Mouse (Mus musculus): Measurements from ENCODE around the gene Ccdc30. TPM values are rescaled to one million over a fixed set of nuclear protein-coding genes. Genes with fewer than 3 reads are reported as not detected.
A peak's percentile ranks its signal among the peaks of the same experiment; 100 is the strongest.

Gene Ccdc30
- polyA plus RNA-seq, 1 experiment = 206 TPM

- Histone ChIP-seq H3K27ac (ENCODE audit: control insufficient read depth, insufficient read depth, low read depth, low read length) (no peak overlapping the region), H3K36me3 (ENCODE audit: control insufficient read depth, insufficient read depth, low read length) (peaks cover 2% of the 10 kb centered on the region; the same call in 1 of the 2 replicates)
- TF ChIP-seq CTCF (IDR thresholded peaks at IDR 0.05; ENCODE audit: control insufficient read depth, insufficient read depth, insufficient replicate concordance, low read depth, low read length) (no peak), POLR2A (IDR thresholded peaks at IDR 0.05; ENCODE audit: control insufficient read depth, low read depth, low read length) (no peak)
Observed at GRCm38 (mm10) chr4:119345508-119345907, 69.8 kb downstream of the Ccdc30 start.

GRCm38 (mm10) chr4:119338861-119339361, 76.4 kb downstream of the Ccdc30 start:
- TF ChIP-seq CTCF (IDR thresholded peaks at IDR 0.05; ENCODE audit: control insufficient read depth, insufficient read depth, insufficient replicate concordance, low read depth, low read length) (peak; percentile 39; the same call in 1 of the 2 replicates), POLR2A (IDR thresholded peaks at IDR 0.05; ENCODE audit: control insufficient read depth, low read depth, low read length) (no peak)
- Histone ChIP-seq H3K4me1 (ENCODE audit: control insufficient read depth, insufficient read depth, low read length) (no peaks in the 10 kb centered on the region), H3K27me3 (ENCODE audit: control insufficient read depth, insufficient read depth, low read length) (no peaks in the 10 kb centered on the region), H3K27ac (ENCODE audit: control insufficient read depth, insufficient read depth, low read depth, low read length) (no peak overlapping the region), H3K36me3 (ENCODE audit: control insufficient read depth, insufficient read depth, low read length) (no peaks in the 10 kb centered on the region; the same call in 1 of the 2 replicates), H3K4me3 (ENCODE audit: control insufficient read depth, low read depth, low read length) (no peak overlapping the region)

More at GRCm38 (mm10) chr4:119345508-119345907, 69.8 kb downstream of the Ccdc30 start:
- H3K27me3 ChIP-seq (ENCODE audit: control insufficient read depth, insufficient read depth, low read length) = no peaks in the 10 kb centered on the region
- H3K4me3 ChIP-seq (ENCODE audit: control insufficient read depth, low read depth, low read length) = no peak overlapping the region
- no peaks in the 10 kb centered on the region for H3K4me1 ChIP-seq (ENCODE audit: control insufficient read depth, insufficient read depth, low read length)

GRCm38 (mm10) chr4:119338422-119338821, 76.9 kb downstream of the Ccdc30 start:
- no peaks in the 10 kb centered on the region for H3K27me3 ChIP-seq (ENCODE audit: control insufficient read depth, insufficient read depth, low read length)
- no peak overlapping the region for H3K27ac ChIP-seq (ENCODE audit: control insufficient read depth, insufficient read depth, low read depth, low read length)
- H3K4me1 ChIP-seq (ENCODE audit: control insufficient read depth, insufficient read depth, low read length) = no peaks in the 10 kb centered on the region
- no peak for TF ChIP-seq POLR2A (IDR thresholded peaks at IDR 0.05; ENCODE audit: control insufficient read depth, low read depth, low read length)
- TF ChIP-seq CTCF (IDR thresholded peaks at IDR 0.05; ENCODE audit: control insufficient read depth, insufficient read depth, insufficient replicate concordance, low read depth, low read length) = no peak
- H3K36me3 ChIP-seq (ENCODE audit: control insufficient read depth, insufficient read depth, low read length) = no peaks in the 10 kb centered on the region; the same call in 1 of the 2 replicates
- no peak overlapping the region for H3K4me3 ChIP-seq (ENCODE audit: control insufficient read depth, low read depth, low read length)

- TF ChIP-seq CTCF (IDR thresholded peaks at IDR 0.05; ENCODE audit: control insufficient read depth, insufficient read depth, insufficient replicate concordance, low read depth, low read length) (no peak), POLR2A (IDR thresholded peaks at IDR 0.05; ENCODE audit: control insufficient read depth, low read depth, low read length) (no peak)
- Histone ChIP-seq H3K4me1 (ENCODE audit: control insufficient read depth, insufficient read depth, low read length) (no peaks in the 10 kb centered on the region), H3K4me3 (ENCODE audit: control insufficient read depth, low read depth, low read length) (no peak overlapping the region), H3K36me3 (ENCODE audit: control insufficient read depth, insufficient read depth, low read length) (no peaks in the 10 kb centered on the region), H3K27ac (ENCODE audit: control insufficient read depth, insufficient read depth, low read depth, low read length) (no peak overlapping the region), H3K27me3 (ENCODE audit: control insufficient read depth, insufficient read depth, low read length) (no peaks in the 10 kb centered on the region)
Observed at GRCm38 (mm10) chr4:119333487-119333886, 81.8 kb downstream of the Ccdc30 start.

GRCm38 (mm10) chr4:119320896-119321550, 94.3 kb downstream of the Ccdc30 start:
- Histone ChIP-seq H3K36me3 (ENCODE audit: control insufficient read depth, insufficient read depth, low read length) (no peaks in the 10 kb centered on the region), H3K4me3 (ENCODE audit: control insufficient read depth, low read depth, low read length) (peak overlapping the region; percentile 92)
- TF ChIP-seq POLR2A (IDR thresholded peaks at IDR 0.05; ENCODE audit: control insufficient read depth, low read depth, low read length) (no peak), CTCF (IDR thresholded peaks at IDR 0.05; ENCODE audit: control insufficient read depth, insufficient read depth, insufficient replicate concordance, low read depth, low read length) (no peak)

GRCm38 (mm10) chr4:119320131-119320830, 95.0 kb downstream of the Ccdc30 start, which contains the start of gene Ppih:
Gene Ppih, minus strand, starts transcription at chr4:119320546.
- Histone ChIP-seq H3K4me3 (ENCODE audit: control insufficient read depth, low read depth, low read length) (peak within 1 kb of the TSS; percentile 92), H3K27me3 (ENCODE audit: control insufficient read depth, insufficient read depth, low read length) (no peaks in the 10 kb centered on the region), H3K4me1 (ENCODE audit: control insufficient read depth, insufficient read depth, low read length) (peaks cover 7% of the 10 kb centered on the region), H3K36me3 (ENCODE audit: control insufficient read depth, insufficient read depth, low read length) (no peaks in the 10 kb centered on the region), H3K27ac (ENCODE audit: control insufficient read depth, insufficient read depth, low read depth, low read length) (peak within 1 kb of the TSS; percentile 90)
- TF ChIP-seq POLR2A (IDR thresholded peaks at IDR 0.05; ENCODE audit: control insufficient read depth, low read depth, low read length) (peak; percentile 97), CTCF (IDR thresholded peaks at IDR 0.05; ENCODE audit: control insufficient read depth, insufficient read depth, insufficient replicate concordance, low read depth, low read length) (0 out of 2 replicates have a peak, but pooled peaks have one; percentile 1)

More at GRCm38 (mm10) chr4:119320896-119321550, 94.3 kb downstream of the Ccdc30 start:
- peak overlapping the region; percentile 90 for H3K27ac ChIP-seq (ENCODE audit: control insufficient read depth, insufficient read depth, low read depth, low read length)
- H3K27me3 ChIP-seq (ENCODE audit: control insufficient read depth, insufficient read depth, low read length) = no peaks in the 10 kb centered on the region
- peaks cover 7% of the 10 kb centered on the region for H3K4me1 ChIP-seq (ENCODE audit: control insufficient read depth, insufficient read depth, low read length)

- Histone ChIP-seq H3K27me3 (ENCODE audit: control insufficient read depth, insufficient read depth, low read length) (no peaks in the 10 kb centered on the region), H3K4me3 (ENCODE audit: control insufficient read depth, low read depth, low read length) (no peak overlapping the region), H3K27ac (ENCODE audit: control insufficient read depth, insufficient read depth, low read depth, low read length) (no peak overlapping the region), H3K36me3 (ENCODE audit: control insufficient read depth, insufficient read depth, low read length) (no peaks in the 10 kb centered on the region), H3K4me1 (ENCODE audit: control insufficient read depth, insufficient read depth, low read length) (no peaks in the 10 kb centered on the region)
- TF ChIP-seq CTCF (IDR thresholded peaks at IDR 0.05; ENCODE audit: control insufficient read depth, insufficient read depth, insufficient replicate concordance, low read depth, low read length) (no peak), POLR2A (IDR thresholded peaks at IDR 0.05; ENCODE audit: control insufficient read depth, low read depth, low read length) (no peak)
Observed at GRCm38 (mm10) chr4:119313756-119314155, 101.6 kb downstream of the Ccdc30 start.
